Mouse (Mus musculus): ENCODE measurements at regions not wholly inside any gene's neighbourhood (a gene's known extent, or its start where the extent isn't known, plus 50 kb on each side); places are given as distances from the start of the nearest gene placed in this dataset.

DNA sequence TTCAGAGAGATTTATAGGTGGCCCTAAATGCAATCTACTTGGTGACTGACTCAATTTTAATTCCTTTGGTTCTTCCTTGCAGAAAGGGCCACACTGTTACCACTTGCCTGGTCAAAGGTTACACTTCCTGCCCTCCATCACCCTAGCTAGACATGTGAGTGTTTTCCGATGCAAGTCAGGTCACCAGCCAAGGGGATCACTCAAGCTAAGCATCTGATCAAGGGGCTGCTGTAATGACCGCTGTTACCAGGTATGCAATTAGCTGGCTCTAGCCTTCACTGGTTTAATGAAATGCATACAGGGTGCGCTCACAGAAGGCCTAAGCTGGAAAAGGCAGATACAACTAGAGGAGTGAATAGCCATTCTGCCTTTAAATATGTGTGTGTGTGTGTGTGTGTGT, 105.1 kb downstream of the Mtx2 start:
- DNase-seq (ENCODE audit: low spot score): no peak

DNA sequence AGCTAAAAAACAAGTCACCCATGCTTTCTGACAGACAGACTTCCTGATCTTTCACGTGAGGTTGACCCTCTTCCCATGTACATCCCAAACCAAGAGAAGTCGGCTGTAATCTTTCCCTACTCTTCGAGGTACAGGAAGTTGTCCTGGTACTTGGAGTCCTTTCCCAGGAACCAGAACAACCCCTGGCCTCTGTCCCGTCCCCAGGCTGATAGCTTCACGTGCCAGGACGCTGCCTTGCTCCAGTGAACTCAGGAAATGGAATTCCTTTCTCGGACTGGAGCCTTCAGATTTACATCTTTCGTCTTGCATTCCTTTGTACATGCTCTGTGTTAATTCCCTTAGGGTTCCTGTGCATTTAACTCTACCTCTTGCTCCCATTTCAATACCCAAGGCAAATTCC, 107.6 kb downstream of the Mtx2 start:
- DNase-seq (ENCODE audit: low spot score): no peak

- DNase-seq (ENCODE audit: low spot score): no peak
These were observed 108.2 kb downstream of the Mtx2 start for GRCm38 (mm10) chr2:74933771-74934170.

GRCm38 (mm10) chr2:74938711-74939110, 113.1 kb downstream of the Mtx2 start:
- no peak for DNase-seq (ENCODE audit: low spot score)

DNA sequence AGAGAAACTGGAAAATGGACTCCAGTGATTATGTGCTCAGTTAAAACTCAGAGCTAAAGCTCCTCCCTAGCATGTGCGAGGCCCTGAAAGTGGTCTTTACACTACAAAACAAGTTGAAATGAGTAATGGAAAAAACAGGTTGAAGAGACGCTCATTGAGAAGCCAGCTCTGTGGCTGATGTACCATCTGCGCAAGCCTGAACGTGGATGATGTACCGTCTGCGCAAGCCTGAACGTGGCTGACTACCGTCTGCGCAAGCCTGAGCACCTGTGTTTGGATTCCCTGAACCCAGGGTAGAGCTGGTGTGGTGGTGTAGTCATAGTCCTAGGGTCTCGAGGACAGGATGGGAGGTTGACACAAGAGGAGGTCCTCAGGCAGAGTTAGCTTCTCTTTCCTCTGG, 116.4 kb downstream of the Mtx2 start:
- DNase-seq (ENCODE audit: low spot score): no peak

- no peak for DNase-seq (ENCODE audit: low spot score)
These were observed 117.1 kb downstream of the Mtx2 start for GRCm38 (mm10) chr2:74942611-74943198.

DNA sequence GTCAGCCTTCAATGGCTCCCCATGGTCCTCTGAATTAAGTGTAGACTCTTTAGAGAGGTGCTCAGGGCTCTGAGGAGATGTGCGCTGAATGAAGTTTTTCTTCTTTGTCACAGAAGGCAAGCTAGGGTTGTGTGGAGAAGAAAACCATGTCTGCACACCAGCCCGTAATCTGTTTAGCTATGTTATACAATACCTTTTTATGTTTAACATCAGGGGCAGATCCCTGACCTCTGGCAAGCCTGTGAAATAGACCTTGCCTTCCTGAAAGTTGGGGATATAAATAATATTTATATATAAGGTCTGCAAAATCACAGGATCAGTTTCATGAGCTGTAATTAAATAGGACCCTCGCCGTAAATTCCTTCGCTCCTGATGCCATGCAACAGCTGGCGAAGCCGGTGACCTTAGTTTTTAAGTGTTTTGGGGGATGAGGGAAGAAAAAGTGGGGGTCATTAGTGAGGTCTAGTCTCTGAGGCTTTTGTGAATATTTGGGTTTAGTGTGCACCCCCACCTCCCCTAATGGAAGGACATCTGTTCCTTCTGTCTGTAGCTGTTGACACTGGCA, 119.7 kb downstream of the Mtx2 start:
- no peak for DNase-seq (ENCODE audit: low spot score)

GRCm38 (mm10) chr2:74951401-74952260, 126.0 kb downstream of the Mtx2 start:
- DNase-seq (ENCODE audit: low spot score): no peak

- DNase-seq (ENCODE audit: low spot score): no peak
These were observed 128.5 kb downstream of the Mtx2 start for GRCm38 (mm10) chr2:74954101-74954500.

DNA sequence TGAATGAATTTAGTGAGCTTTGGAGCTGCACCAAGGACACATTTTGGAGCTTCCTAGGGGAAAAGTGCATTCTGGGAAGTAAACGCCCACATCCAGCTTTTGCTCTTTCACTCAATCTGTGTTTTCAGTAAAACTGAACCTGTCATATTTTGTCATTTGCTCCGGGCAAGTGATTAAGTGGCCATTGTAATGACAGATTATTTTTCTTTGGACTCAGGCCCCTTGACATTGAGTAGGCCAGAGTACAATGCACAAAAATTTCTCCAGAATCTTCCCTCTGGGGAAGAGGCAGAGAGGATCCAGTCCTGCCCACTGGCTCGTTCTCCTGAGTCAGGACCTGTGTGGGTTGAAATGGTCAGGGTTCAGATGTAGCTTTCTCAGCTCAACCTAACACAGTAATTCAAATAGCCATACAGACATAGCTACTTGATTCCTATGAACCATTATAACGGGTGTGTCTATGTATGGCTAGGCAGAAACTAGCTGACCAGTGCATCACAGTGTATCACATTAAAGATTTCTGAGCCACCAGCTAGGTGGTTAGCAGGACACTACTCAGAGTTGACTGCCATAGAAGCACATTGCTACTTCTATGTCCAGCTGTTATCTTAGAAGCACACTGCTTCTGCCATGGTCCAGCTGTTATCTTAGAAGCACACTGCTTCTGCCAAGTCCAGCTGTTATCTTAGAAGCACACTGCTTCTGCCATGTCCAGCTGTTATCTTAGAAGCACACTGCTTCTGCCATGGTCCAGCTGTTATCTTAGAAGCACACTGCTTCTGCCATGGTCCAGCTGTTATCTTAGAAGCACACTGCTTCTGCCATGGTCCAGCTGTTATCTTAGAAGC, 129.9 kb downstream of the Mtx2 start:
- DNase-seq (ENCODE audit: low spot score): no peak

GRCm38 (mm10) chr2:74956129-74956450, 130.5 kb downstream of the Mtx2 start:
- DNase-seq (ENCODE audit: low spot score): no peak

- no peak for DNase-seq (ENCODE audit: low spot score)
These were observed 131.0 kb downstream of the Mtx2 start for GRCm38 (mm10) chr2:74956556-74956955.

- DNase-seq (ENCODE audit: low spot score): no peak
These were observed 134.3 kb downstream of the Mtx2 start for GRCm38 (mm10) chr2:74959936-74960335.

DNA sequence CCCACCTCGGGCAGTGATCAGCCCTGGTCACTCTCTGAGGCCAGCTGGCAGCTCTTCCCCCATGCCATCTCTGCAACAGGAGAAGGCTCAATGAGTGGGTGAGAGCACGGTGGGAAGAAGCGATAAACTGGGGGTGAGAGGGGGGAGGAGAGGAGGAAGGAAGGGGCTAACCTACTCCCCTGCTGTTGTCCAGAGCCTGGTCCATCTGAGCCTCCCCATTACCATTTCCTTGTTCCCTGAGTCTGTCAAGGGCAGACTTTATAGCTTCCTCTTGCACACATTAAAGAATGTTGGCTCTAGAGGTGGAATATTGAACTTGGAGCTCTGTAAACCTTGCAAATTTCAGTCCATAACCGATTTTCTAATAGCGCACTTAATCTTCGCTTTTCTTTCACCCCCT, 136.8 kb downstream of the Mtx2 start:
- DNase-seq (ENCODE audit: low spot score): no peak

GRCm38 (mm10) chr2:74964360-74964759, 138.8 kb downstream of the Mtx2 start:
- peak; percentile 80 for DNase-seq (ENCODE audit: low spot score)

GRCm38 (mm10) chr2:74964980-74965379, 139.4 kb downstream of the Mtx2 start:
- DNase-seq (ENCODE audit: low spot score): no peak

GRCm38 (mm10) chr2:74965384-74966060, 139.9 kb downstream of the Mtx2 start:
- no peak for DNase-seq (ENCODE audit: low spot score)

GRCm38 (mm10) chr2:74970611-74971265, 145.1 kb downstream of the Mtx2 start:
- DNase-seq (ENCODE audit: low spot score): no peak

DNA sequence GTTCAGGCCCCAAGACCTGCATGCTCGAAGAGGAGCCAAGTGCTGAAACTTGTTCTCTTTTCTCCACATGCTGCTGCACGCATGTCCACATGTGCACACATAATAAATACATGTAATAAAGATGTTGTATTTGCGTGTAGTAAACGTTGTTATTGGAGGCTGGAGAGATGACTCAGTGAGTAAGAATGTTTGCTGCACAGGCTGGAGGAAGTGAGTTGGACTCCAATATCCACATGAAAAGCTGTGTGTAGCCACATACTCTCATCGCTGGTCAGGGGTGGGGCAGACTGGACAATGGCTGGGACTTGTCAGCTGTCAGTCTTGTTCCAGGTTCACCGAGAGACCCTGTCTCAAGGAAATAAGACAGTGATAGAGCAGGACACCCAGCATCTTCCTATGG, 147.8 kb downstream of the Mtx2 start:
- no peak for DNase-seq (ENCODE audit: low spot score)

DNA sequence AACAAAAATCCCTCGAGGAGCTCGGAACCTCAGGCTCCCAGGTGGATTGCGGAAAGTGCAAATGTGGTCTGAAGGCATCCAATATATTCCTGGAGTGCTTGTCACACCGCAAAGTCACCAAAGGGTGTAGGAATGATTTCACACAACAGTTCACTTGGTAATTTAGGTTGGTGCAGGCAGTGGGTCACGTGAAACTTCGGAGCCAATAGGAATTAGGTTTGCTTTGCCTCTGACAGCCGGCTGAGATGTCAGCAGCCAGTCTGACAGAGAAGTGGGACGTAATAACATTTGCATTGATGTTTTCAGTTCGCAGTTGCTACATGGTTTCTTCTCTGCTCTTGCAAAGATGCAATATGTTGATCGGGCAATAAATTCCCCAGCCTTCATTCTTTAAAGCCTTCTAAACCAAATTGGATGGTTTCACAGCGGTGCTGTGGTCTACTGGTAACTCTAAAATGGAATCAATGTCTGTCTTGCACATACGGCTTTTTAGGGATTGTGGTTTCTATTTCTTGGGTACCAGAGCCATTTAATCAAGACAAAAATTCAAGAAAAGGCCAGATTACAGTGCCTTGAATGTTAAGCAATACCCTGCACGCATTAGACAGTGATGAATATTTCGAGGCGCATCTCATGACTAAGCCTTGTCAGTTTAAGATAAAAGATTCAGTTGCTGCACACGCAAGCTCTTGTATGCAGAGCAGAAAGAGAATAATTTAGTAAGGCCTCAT, 149.2 kb downstream of the Mtx2 start:
- DNase-seq (ENCODE audit: low spot score): peak; percentile 28

Data from thymus, postnatal 0 days (tissue).